Mouse (Mus musculus) stomach, embryonic 14.5 days (tissue): ENCODE results near the gene H2al3. TPM values are rescaled to one million over a fixed set of nuclear protein-coding genes. Genes with fewer than 3 reads are reported as not detected.

ENCODE experiments used
- polyA plus RNA-seq: library from polyadenylated mRNA; unstranded; fragments of >200 nt; fragmentation: Nextera tagmentation; extraction: Ambion mirVana; gene quantifications from 2 replicates; pipeline ENCODE4 v1.2.1, GENCODE M21; 2014

The H2al3 gene
- polyA plus RNA-seq, 1 experiment from 2014 or later = not detected

Other genes starting within 250 kb of the H2al3 start
- 67.8 and 71.9 TPM in 2 replicates for gene Dynlt3, start 186.7 kb upstream of the H2al3 start, polyA plus RNA-seq
- gene Hypm, start 2.8 kb upstream of the H2al3 start, polyA plus RNA-seq = not detected in 2 replicates
- 2.6 and 4.6 TPM in 2 replicates for gene Sytl5, start 35.9 kb downstream of the H2al3 start, polyA plus RNA-seq